Mouse (Mus musculus) megakaryocyte-erythroid progenitor cell, adult 5 weeks (primary cell): ENCODE results near the gene E030018B13Rik. TPM values are rescaled to one million over a fixed set of nuclear protein-coding genes. Genes with fewer than 3 reads are reported as not detected.

Experiments
- polyA plus RNA-seq: library from polyadenylated mRNA; stranded (reverse); fragments of >175 nt; gene quantifications from 2 replicates; pipeline ENCODE4 v1.2.3, GENCODE M21; 2012

E030018B13Rik gene
- not detected in 2 replicates for polyA plus RNA-seq

GRCm38 (mm10) chr7:63916268-63916907, at the start of gene E030018B13Rik:
Gene E030018B13Rik (plus strand): TSS chr7:63916857.

GRCm38 (mm10) chr7:63938914-63939396, 22.3 kb downstream of the E030018B13Rik start, which contains the start of gene Klf13:
Gene Klf13 (minus strand): TSS chr7:63938915.

Other genes with a start within 250 kb of the E030018B13Rik start
- 127 and 153 TPM in 2 replicates for gene Klf13, start 22.1 kb downstream of the E030018B13Rik start, polyA plus RNA-seq
- gene Trpm1, start 237.0 kb downstream of the E030018B13Rik start, polyA plus RNA-seq = 0.15 and 0.45 TPM in 2 replicates